Mouse (Mus musculus) heart, postnatal 14 days (tissue): ENCODE data around the gene Troap. TPM values are rescaled to one million over a fixed set of nuclear protein-coding genes. Genes with fewer than 3 reads are reported as not detected.

Experiments
- DNase-seq, 2 experiments: peaks; one replicate each; pipeline ENCODE4 v3.0.0; 2021 to 2022
- intact Hi-C: fragments of 180-260 bp; cut with DNase I; formaldehyde crosslinking; loops from one replicate; pipeline ENCODE4 v1.15.1; 2025
- total RNA-seq, 2 experiments: library from RNA; stranded (reverse); gene quantifications; 2 replicates each; pipeline ENCODE4 v1.2.3; 2021

Gene Troap
- total RNA-seq, 2 experiments from 2014 or later, result 2.1 to 2.2 TPM

GRCm38 (mm10) chr15:99105238-99105637 is 30.9 kb downstream of the Troap start:
- DNase-seq, result no peak
- intact Hi-C loops, result no loop called here

DNA sequence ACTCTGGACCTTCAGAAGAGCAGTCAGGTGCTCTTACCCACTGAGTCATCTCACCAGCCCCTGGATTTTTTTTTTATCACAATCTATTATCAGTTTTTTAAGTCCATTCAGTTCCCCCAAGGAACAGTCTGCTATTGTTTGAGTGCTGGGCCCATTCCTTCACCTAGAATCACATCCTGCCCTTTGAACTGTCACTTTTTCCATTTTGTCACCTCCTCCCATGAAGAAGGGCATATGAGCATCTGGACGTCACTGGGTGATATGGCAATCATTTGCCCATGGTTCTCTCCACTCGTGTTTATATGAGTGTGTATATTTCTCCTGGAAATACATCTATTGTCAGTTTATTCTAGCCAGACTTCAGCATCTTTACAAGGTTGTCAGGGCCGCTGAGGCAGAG is 33.5 kb downstream of the Troap start:
- intact Hi-C loops, result no loop called here
- DNase-seq, result no peak

DNA sequence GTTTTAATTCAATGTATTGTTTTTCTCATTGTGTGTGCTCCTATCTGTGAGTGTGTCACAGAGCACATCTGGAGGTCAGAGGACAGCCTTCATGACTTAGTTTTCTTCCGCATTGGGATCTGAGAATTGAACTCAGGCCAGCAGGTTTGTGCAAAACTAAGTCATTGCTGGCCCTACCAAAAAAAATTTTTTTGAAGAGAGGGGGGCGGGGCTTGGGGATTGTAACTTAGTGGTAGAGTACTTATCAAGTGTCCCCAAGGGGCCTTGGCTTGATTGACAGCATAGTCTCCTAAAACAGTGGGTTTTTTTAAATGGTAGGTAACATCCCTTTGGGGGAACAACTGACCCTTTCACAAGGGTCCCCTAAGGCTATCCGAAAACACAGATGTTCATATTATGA is 36.8 kb downstream of the Troap start:
- intact Hi-C loops, result no loop called here
- no peak for DNase-seq

- DNase-seq, result no peak
- intact Hi-C loops, result no loop called here
Measured at GRCm38 (mm10) chr15:99111809-99112208, 37.4 kb downstream of the Troap start.

DNA sequence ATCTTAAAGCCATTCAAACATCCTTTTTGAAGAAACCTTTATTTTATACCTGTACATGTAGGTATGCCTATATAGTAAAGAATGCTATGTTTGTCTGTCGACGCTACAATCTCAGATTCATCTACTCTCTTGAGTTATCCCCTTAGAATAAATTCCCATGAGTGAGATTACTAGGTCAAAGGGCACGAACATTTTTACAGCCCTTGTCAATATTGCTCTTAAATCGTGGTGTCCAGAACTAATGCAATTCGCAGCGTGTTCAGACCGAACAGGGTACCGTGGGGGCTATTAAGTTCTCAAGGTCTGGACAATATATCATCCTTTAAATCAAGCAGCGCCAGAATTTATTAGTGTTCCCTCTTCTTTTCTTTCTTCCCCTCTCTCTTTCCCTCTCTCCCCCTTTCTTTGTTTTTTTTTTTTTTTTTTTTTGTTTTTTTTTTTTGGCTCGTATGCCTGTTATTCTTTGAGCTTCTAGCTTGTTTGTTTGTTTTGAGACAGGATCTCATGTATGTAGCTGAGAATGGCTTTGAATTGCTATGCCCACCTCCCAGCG is 38.5 kb downstream of the Troap start:
- intact Hi-C loops, result no loop called here
- no peak for DNase-seq

DNA sequence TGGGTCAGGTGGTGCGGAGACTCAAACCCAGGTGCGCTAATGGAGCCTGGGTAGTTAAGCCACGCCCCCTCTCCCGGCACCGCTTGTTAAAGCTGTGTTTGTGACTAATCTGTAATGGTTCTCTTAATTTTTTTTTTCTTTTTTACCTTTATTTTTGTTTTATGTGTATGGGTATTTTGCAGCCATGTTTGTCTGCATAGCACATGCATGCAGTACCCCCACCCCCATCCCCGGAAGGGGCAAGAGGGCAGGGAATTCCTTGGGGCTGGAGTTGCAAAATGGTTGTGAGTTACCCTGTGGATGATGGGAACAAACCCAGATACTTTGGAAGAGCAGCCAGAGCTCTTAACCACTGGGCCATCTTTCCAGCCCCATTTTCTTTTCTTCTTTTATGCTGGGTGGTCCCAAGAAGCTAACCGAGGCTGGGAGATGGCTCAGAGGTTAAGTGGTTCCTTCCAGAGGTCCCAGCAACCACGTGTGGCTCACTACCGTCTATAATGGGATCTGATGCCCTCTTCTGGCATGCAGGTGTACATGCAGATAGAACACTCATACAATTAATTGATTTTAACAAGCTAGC is 39.1 kb downstream of the Troap start:
- DNase-seq, result no peak
- intact Hi-C loops, result no loop called here

DNA sequence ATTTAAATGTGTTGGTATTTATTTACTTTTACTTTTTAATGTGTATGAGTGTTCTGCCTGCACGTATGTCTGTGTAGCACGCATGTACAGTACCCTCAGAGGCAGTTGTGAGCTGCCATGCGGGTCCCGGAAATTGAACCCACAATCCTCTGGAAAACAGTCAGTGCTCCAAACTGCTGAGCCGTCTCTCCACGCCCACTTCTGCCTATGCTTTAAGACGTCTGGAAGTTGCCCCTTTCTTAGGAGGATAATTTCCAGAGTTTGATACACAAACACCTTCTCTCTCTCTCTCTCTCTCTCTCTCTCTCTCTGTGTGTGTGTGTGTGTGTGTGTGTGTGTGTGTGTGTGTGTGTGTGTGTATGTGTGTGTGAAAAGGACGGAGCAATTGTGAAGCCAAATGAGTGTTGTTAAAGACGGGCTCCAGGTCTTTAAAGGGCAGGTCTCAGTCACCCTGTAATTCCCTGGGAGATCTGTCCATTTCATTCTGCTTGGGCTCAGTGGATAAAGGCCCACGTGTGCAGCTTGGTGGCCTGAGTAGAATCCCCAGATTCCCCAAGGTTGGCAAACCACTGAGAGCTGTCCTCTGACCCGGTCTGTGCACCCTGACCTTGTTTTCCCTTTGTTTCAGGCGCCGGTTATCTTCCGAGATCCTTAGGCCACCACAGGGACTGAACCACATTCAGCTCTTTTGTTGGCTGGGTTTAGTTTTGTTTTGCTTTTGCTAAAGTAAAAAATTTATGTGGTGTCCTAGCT is 40.1 kb downstream of the Troap start:
- intact Hi-C loops, result no loop called here
- DNase-seq, result no peak

DNA sequence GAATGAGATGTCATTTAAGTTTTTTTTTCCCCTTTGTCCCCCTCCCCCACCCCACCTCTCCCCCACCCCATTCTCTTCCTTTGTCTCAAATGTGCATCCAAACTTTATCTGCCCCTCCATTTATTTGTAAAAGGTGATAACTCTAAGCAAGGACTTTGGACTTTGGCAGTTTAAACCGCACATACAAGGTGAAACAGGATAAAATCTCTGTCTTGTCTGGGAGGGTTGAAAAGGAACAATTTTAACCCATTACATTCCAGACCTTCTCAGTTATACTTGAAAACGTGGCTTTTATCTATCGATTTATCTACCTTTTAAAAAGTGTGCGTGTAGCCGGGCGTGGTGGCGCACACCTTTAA is 40.7 kb downstream of the Troap start:
- DNase-seq, result no peak
- intact Hi-C loops, result no loop called here

DNA sequence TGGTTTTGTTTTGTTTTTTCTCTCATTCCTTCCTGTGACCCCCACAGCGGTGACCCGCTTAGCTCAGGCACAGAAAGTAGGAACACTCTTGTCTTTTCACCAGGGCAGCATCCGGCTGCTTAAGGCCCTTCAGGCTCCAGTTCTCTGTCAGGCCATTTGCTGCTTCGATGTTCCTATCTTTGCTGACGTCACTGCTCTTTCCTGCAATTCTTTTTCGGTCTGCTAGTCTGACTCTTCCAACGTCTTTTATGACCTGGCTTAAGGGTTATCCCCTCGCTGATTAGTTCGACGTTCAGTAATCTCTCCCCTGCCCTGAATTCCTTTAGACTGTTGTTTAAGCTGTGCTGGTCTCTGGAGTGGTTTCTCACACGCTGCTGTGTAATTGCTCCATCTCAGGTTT is 42.2 kb downstream of the Troap start:
- intact Hi-C loops, result no loop called here
- DNase-seq, result peak in 1 of 2 experiments; percentile 10

DNA sequence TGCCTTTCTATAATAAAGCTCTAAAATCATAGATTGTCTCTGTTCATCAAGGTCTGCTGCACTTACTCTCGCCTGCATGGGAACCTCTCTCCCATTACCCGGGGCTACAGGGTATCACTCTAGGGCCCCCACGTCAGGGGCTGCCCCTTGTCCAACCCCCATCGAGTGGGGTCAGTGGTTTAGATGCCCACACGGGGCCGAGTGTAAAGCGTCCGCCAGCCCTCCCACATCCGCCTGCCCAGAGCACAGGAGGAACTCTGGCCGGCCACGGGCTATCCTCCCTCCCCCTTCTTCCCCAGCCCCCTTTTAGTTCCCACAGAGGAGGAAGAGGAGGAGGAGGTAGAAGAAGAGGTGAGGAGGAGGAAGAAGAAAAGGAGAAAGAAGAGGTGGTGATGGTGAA is 46.4 kb downstream of the Troap start:
- intact Hi-C loops, result no loop called here
- no peak for DNase-seq

GRCm38 (mm10) chr15:99122642-99123041 is 48.3 kb downstream of the Troap start:
- intact Hi-C loops, result no loop called here

DNA sequence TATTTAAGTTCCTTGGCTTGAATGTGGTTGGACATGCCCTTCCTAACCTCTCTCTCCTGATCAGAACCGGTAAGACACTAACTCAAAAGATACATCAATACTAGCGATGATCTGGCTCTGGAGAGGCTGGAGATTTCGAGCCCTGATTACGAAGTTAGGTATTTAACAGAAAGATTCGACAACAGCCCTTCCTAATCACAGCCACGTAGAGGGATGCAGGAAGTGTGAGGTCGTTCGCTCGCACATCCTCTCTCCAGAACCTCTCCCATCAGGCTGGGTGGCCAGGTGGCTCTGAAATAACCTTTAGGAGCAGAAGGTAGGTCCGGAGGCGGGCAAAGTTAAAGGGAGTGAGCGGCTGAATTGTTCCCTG is 51.3 kb downstream of the Troap start, which contains the start of gene Spats2:
TSS of gene Spats2 (plus strand) at position 206 of the 370 bp plus-strand sequence.
- intact Hi-C loops, result no loop called here
- no peak for DNase-seq

More at GRCm38 (mm10) chr15:99122642-99123041, 48.3 kb downstream of the Troap start:
- no peak for DNase-seq

DNA sequence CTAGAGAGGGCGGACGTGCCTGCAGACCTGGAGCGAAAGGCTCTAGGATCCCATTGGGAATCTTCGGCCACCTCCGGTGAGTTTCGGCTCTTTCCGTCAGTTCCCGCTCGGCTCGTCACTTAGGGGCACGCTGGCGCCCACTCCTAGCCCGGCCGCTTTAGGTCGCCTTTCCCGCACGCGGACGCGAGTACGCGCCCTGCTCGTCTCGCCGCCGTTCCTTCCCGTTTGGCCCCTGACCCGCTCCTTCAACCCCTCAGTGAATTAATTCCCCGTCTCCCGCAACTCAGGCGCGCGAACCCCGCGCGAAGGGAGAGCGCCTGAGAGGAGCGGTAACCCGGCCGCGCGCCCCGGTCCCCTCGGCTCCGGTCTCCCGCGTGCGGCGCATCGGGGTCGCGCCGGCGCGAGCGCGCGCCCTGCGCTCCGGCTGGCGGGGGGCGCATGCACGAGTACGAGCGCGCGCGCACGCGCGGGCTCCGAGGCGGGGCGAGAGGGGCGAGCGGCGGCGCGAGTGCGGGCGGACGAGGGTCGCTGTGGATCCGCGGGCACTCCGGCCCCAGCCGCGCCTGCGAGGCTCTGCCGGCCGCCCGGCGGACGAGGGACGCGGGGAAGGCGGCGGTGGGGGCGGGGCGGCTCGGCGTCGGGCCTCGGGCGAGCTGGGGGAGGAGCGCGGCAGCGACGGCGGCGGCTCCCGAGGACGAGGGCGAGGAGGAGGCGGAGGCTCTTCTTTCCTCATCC is 51.9 kb downstream of the Troap start:
- DNase-seq, result peak; percentile 91
- intact Hi-C loops, result no loop called here

- no peak for DNase-seq
- intact Hi-C loops, result no loop called here
Measured at GRCm38 (mm10) chr15:99126816-99127365, 52.5 kb downstream of the Troap start.

DNA sequence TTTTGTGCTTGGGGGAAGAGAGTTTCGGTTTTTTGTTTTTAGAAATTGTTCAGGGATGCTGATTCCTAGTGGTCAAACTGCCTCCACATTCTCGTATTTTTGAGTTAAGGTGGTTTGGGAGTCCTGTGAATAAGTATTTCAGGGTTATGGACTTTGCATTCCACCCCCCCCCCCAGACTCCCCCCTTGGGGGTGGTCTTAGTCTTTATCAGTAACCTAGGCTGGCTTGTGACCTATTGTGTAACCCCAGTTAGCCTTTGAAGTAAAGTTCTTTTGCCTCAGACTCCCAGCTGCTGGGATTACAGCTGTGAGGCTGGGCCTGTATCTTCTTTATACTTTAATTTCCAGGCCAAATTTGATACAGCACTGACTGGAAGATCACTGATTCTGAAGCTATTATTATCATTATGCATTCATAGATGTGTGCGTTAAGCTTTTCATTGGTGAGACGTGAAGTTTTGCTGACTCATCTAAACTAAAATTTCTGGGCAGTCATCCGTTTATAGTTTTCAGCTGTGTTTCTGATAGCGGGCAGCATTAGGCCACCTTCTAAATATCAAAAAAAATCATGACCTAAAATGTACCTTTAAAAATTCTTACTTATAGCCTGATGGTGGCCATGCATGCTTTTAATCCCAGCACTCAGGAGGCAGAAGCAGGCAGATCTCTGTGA is 53.6 kb downstream of the Troap start:
- intact Hi-C loops, result no loop called here
- DNase-seq, result no peak

GRCm38 (mm10) chr15:99129441-99129840 is 55.1 kb downstream of the Troap start:
- DNase-seq, result no peak
- intact Hi-C loops, result no loop called here

DNA sequence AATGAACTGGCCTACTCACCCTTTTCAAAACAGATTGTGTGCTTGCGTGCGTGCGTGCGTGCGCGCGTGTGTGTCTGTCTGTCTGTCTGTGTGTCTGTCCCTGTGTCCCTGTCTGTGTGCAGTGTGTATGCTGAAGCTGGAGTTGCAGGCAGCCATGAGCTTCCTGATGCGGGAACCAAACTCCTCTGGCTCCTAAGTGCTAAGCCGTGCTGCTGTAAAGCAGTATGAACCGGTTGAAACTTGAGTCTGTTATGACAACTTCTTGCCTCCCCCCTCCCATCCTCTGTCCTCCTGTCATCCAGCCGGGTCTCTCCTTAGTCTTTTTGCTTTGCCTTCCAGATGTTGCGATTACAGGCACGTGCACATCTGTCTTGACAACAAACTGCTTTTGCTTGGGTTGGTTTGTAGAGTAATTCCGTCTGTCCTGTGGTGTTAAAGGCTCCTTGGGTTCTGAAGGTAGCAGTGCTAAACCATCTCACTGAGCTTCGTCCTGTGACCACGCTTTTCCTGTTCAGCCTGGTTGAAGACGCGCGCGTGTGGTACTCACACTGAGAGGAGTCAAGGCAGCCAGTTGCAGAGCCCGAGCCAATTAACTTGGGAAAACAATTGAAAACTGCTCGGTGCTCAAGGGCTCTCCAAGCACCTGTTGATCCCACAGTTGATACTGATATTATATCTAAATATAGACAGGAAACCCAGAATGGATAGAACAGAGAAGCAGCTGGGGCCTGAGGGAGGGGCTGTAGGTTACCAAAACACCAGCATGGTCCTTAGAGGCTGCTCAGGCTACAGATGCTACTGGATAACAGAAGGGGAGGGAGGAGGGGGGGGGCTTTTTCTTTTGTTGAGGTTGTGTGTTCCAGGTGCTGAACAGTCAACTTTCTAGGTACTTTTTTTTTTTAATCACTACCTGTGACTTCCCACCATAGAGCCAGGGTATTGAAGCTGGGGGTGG is 55.9 kb downstream of the Troap start:
- intact Hi-C loops, result no loop called here
- no peak for DNase-seq
